Mouse (Mus musculus) NIH3T3 (cell line): ENCODE measurements around the gene Doc2g.

ENCODE experiments used
- DNase-seq: peaks from one replicate; pipeline ENCODE4 v3.0.0-alpha.2; 2012; ENCODE audit warnings: low read depth

Gene Doc2g

GRCm38 (mm10) chr19:3990804-3991203, 12.3 kb upstream of the Doc2g start:
- no peak for DNase-seq

GRCm38 (mm10) chr19:3991562-3991961, 11.6 kb upstream of the Doc2g start:
- DNase-seq = no peak

DNA sequence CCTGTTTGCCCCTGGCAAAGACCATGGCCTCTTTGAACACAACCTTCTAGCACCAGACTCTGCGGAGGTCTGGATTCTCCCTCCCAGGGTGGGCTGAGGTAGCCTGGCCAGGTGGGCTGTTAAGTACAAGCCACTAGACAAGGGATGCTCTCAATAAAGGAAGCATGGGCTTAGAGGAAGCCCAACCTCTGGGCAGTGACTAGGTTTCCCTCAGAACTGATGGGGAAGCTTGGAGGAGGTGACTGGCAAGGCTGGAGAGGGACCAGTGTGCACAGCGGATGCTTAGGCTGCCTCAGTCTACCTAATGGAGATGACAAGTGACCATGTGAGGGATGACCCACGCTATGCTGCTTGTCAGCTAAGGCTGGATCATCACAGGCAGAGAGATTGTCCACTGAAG, 11.1 kb upstream of the Doc2g start:
- no peak for DNase-seq

DNA sequence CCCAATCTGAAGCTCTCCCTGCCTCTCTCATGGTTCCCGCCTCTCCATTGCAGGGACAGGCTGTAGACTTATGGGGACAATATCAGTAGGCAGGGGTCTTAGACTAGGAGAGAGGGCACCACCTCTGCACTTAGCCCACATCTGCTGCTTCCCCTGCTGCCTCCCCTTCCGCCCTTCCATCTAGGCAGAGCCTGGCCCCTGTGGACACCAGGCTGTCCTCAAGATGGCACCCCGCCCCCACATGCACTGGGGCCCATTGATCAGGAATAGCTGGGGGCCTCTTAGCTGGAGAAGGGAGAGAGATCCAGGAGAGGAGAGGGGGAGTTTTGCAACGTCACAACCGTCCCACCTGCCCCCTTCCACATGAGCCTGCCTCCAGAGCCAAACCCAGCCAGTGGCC, 10.7 kb upstream of the Doc2g start, which contains the start of gene Tbx10:
TSS of gene Tbx10 (plus strand) at position 337 of the 400 bp plus-strand sequence.
- no peak for DNase-seq

DNA sequence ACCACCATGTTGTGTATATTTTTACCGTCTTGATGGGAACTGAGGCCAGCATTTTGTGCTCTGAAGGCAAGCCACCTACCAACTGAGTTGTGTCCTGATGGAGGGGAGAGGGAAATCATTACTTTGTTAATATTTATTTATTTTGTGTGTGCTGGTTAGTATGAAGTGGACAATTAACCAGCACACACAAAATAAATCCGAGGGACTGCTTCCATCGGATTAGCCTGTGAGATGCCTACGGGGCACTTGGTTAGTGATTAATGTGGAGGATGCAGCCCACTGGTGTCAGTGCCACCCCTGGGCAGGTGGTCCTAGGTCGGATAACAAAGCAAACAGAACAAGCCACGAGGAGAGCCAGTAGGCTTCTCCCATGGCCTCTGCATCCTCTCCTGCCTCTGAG, 8.2 kb upstream of the Doc2g start:
- no peak for DNase-seq

GRCm38 (mm10) chr19:3995505-3995904, 7.6 kb upstream of the Doc2g start:
- no peak for DNase-seq

- DNase-seq = no peak
These were observed 7.0 kb upstream of the Doc2g start for GRCm38 (mm10) chr19:3996106-3996505.

DNA sequence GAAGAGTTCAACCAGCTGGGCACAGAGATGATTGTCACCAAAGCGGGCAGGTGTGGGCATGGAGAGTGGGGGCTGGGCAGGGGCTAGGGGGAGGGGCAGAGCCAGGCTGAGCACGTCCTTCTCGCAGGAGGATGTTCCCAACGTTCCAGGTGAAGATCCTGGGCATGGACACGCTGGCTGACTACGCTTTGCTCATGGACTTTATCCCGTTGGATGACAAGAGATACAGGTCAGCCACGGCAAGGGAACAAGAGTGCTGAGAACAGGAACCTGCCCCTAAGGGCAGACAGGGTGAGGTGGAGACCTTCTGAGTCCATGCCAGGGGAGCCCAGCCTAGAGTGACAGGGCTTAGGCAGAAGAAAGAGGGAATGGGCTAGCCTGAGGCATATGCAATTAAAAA, 6.4 kb upstream of the Doc2g start:
- DNase-seq = no peak

GRCm38 (mm10) chr19:3997231-3997630, 5.9 kb upstream of the Doc2g start:
- no peak for DNase-seq

DNA sequence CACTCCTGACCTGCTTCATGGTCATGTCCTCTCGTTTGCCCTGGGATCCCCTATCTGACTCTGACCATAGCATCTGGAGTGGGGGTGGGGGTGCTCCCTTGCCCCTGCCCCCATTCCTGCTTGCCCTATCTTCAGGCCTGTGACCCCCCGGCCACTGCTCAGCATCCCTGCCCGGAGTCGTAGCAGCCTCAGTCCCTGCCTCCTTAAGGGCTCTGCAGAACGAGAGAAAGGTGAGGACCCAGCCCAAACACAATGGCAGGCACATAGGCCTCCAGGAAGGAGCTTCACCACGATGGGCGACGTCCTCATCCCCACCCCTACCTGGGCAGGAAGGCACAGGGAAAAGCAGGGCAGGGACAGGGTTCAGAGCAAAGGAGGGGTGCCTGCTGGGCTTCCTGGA, 4.8 kb upstream of the Doc2g start:
- no peak for DNase-seq

DNA sequence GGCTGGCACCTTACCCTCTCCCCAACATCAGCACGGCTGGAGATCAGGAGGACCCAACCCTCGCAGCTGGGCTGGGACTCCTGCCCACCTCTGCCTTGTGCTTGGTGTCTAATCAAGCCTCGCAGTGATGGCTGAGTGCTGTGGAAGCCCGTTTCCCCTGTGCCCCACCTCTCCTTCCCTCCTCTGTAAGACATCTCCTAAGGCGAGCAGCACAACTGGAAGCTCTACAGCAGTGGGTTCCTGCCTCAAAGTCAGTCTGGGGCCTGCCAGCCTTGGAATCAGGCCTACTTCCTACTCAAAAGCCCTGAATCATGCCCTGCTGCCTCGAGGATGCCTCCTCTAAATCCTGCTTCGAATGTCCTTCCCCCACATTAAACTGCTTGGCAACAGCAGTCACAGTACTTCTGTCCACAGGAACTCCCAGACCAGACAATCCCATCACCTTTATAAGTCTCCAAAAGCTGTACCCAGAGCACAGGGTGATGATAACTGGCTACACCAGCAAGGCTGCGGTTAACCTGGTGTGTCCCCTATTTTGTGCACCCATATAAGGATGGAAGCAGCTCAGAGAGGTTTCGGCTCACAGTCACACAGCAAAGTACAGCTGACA, 3.9 kb upstream of the Doc2g start:
- peak; percentile 47 for DNase-seq

- peak; percentile 99 for DNase-seq
These were observed 2.8 kb upstream of the Doc2g start, which contains the start of the genes Nudt8 and Gm49405 for GRCm38 (mm10) chr19:4000119-4000900. Gene Nudt8 (plus strand): TSS chr19:4000580. Gene Gm49405 (plus strand): TSS chr19:4000626.

GRCm38 (mm10) chr19:4000949-4001525, 2.1 kb upstream of the Doc2g start:
- peak; percentile 20 for DNase-seq

DNA sequence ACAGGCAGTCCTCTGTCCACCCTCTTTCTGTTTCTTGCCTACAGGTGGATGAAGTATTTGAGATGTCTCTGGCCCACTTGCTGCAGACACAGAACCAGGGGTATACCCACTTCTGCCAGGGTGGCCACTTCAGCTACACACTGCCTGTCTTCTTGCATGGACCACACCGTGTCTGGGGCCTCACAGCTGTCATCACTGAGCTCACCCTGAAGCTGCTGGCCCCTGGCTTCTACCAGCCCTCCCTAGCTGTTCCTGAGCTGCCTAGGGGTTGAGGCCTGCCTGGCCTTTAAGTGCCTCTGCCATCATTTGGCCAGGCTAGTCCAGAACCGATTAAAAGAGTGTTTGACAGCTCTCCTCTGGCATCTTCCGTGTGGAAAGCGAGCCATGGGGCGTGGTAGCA, 1.4 kb upstream of the Doc2g start:
- DNase-seq = no peak

GRCm38 (mm10) chr19:4003641-4004040, 528 bp downstream of the Doc2g start:
- no peak for DNase-seq

DNA sequence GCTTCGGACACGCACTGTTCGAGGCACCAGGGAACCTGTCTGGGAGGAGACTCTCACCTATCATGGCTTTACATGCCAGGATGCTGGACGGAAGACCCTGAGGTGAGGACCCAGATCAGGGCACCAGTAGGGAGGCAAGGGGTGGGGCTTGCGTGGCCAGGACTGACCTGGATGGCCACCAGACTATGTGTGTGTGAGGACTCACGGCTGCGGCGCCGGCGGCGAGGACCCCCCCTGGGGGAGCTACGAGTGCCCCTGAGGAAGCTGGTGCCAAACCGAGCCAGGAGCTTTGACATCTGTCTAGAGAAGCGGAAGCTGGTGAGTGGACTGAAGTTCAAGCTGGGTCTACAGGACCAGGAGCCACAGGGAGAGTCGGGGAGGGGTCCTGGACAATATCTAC, 1.2 kb downstream of the Doc2g start:
- no peak for DNase-seq

DNA sequence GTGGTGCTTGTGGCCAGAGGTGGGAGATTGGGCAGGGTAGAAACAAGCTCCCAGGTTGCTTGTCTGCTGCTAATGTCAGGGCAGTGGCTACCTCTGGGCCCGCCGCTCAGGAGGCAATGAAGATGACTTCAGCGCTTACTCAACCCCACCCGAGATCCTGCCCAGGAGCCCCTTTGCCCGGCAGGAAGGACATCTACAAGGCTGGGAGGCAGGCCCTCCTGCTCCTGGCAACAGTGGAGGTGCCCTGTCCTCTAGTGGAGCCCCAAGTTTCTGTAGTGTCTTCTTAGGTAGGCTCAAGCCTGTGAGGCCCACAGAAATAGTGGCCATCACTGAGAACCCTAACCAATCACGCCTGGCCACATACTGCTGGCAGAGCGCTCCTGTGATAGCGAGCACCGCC, 2.0 kb downstream of the Doc2g start:
- DNase-seq = no peak

DNA sequence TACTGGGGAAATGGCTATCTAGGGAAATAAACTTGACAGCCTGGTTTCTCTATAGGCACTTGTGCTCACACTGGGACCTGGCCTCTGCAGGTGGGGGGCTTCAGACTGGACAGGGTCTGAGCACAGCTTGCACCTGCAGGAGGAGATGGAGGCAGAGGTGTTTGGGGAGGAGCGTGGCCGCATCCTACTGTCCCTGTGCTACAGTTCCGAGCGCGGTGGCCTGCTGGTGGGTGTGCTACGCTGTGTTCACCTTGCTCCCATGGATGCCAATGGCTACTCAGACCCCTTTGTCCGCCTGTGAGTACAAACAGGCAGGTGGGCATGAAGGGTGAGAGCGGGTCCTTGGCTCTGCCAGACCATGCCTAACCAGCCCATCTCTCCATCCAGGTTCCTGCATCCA, 2.9 kb downstream of the Doc2g start:
- no peak for DNase-seq

GRCm38 (mm10) chr19:4011086-4011485, 8.0 kb downstream of the Doc2g start:
- no peak for DNase-seq

- peak; percentile 100 for DNase-seq
These were observed 9.4 kb downstream of the Doc2g start, which contains the start of gene Ndufv1 for GRCm38 (mm10) chr19:4012432-4013022. Gene Ndufv1 (minus strand): TSS chr19:4012806.

- DNase-seq = no peak
These were observed 10.0 kb downstream of the Doc2g start for GRCm38 (mm10) chr19:4013066-4013465.

DNA sequence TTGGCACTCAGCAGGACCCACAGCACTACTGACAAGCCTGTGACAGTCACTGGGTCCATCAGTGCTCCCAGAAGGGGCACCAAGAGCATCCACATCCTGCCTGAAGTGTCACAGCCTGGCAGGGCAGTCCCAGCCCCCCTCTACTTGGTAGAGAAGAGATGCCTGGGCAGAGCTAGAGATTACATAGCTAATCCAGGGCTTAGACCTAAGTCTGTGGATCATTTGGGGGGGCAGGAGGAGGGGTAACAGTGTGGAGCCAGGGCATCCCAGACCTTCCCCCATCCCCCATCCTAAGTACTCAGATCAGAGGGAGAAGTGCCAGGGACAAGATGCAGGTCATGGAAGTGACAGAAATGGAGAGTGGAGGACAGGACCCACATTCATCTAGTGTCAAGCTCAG, 11.7 kb downstream of the Doc2g start:
- DNase-seq = no peak

- DNase-seq = no peak
These were observed 12.5 kb downstream of the Doc2g start for GRCm38 (mm10) chr19:4015635-4016034.
